Mouse (Mus musculus): ENCODE data around the gene Ccdc107.

- TF ChIP-seq GATA1 (IDR thresholded peaks at IDR 0.05; ENCODE audit: low read length) (no peak), TAL1 (IDR thresholded peaks at IDR 0.05; ENCODE audit: low read length) (no peak)
These were observed 3.9 kb downstream of the Ccdc107 start for GRCm38 (mm10) chr4:43496587-43496986.
